Mouse (Mus musculus): Measurements from ENCODE around the gene Tex16.

Gene Tex16

DNA sequence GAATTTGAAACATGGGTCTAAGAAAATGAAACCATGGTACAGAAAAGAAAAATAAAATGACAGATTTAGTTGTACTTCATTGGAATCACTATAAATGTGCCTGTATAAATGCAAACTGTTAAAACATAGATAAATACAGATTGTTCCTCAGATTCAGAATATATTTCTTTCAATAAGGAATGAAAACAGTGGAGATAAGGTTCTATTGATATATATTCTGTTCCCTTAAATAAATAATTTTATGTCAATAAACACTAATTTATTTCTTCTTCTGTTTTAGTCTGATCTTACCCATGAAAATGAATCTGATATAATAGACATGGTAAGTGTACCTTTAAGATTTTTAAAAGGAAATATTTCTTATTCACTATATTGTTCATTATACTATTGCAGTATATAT, at the start of gene Tex16:
Gene Tex16, plus strand, starts transcription at position 301 of the 400 bp plus-strand sequence.
- DNase-seq (ENCODE audit: low read depth, low spot score), result no peak

DNA sequence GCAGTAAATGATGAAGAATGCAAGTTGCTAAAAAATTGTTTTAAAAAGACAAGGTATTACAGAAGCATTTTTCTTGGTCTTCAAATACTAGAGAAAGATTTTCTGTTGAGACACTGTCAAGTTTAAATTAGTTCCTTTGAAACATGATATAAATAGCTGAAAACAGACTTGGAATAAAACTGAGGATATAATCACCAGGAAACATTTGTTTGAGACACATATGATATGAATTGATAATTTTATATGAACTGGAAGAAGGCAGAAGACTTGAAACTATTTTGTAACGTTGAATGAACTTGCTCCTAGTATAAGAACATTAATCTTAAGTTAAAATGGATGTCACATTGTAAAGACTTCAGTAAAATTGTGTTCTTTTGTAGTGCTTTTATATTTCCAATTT, 11.1 kb upstream of the Tex16 start:
- no peak for DNase-seq (ENCODE audit: low read depth, low spot score)

Measured in forelimb bud, embryonic 11.5 days (tissue).